Mouse (Mus musculus): ENCODE measurements around the gene 1700015F17Rik. TPM values are rescaled to one million over a fixed set of nuclear protein-coding genes. Genes with fewer than 3 reads are reported as not detected.
A peak's percentile ranks its signal among the peaks of the same experiment; 100 is the strongest.

1700015F17Rik gene
- polyA plus RNA-seq, 1 experiment from 2014 or later = not detected

GRCm38 (mm10) chr5:5411886-5412285 is 67.1 kb downstream of the 1700015F17Rik start:
- no peaks in the 10 kb centered on the region for H3K27me3 ChIP-seq (ENCODE audit: control insufficient read depth, insufficient read depth, low read depth, low read length)
- ATAC-seq (ENCODE audit: low read depth) = 0 out of 2 replicates have a peak, but pooled peaks have one; percentile 31
- 58% methylated on average over 2 of the region's 2 CpGs for WGBS
- H3K27ac ChIP-seq (ENCODE audit: low read length) = no peak overlapping the region
- H3K9ac ChIP-seq (ENCODE audit: low read length) = no peak overlapping the region
- H3K4me2 ChIP-seq (ENCODE audit: low read depth, low read length) = no peak overlapping the region
- H3K9me3 ChIP-seq (ENCODE audit: control insufficient read depth, low read length) = no peaks in the 10 kb centered on the region
- H3K4me1 ChIP-seq (replicated peaks; ENCODE audit: control insufficient read depth, insufficient read depth, low read length) = no peaks in the 10 kb centered on the region; the same call in 1 of the 2 replicates
- H3K4me3 ChIP-seq (ENCODE audit: low read length) = no peak overlapping the region
- H3K36me3 ChIP-seq (ENCODE audit: control insufficient read depth, insufficient read depth, low read length) = no peaks in the 10 kb centered on the region

- no peak overlapping the region for H3K4me2 ChIP-seq (ENCODE audit: low read depth, low read length)
- ATAC-seq (ENCODE audit: low read depth) = no peak
- 72% methylated on average over 4 of the region's 4 CpGs for WGBS
Measured at GRCm38 (mm10) chr5:5401986-5402385, 77.0 kb downstream of the 1700015F17Rik start.

GRCm38 (mm10) chr5:5392786-5393185 is 86.2 kb downstream of the 1700015F17Rik start:
- no peak overlapping the region for H3K4me3 ChIP-seq (ENCODE audit: low read length)
- no peaks in the 10 kb centered on the region for H3K9me3 ChIP-seq (ENCODE audit: control insufficient read depth, low read length)
- H3K9ac ChIP-seq (ENCODE audit: low read length) = no peak overlapping the region
- H3K27me3 ChIP-seq (ENCODE audit: control insufficient read depth, insufficient read depth, low read depth, low read length) = no peaks in the 10 kb centered on the region
- H3K36me3 ChIP-seq (ENCODE audit: control insufficient read depth, insufficient read depth, low read length) = no peaks in the 10 kb centered on the region
- ATAC-seq (ENCODE audit: low read depth) = no peak
- WGBS = 29% methylated on average over 3 of the region's 3 CpGs
- H3K4me1 ChIP-seq (replicated peaks; ENCODE audit: control insufficient read depth, insufficient read depth, low read length) = no peaks in the 10 kb centered on the region
- no peak overlapping the region for H3K4me2 ChIP-seq (ENCODE audit: low read depth, low read length)
- H3K27ac ChIP-seq (ENCODE audit: low read length) = no peak overlapping the region

More at GRCm38 (mm10) chr5:5401986-5402385, 77.0 kb downstream of the 1700015F17Rik start:
- no peaks in the 10 kb centered on the region for H3K36me3 ChIP-seq (ENCODE audit: control insufficient read depth, insufficient read depth, low read length)
- H3K9ac ChIP-seq (ENCODE audit: low read length) = no peak overlapping the region
- H3K4me3 ChIP-seq (ENCODE audit: low read length) = no peak overlapping the region
- no peaks in the 10 kb centered on the region for H3K27me3 ChIP-seq (ENCODE audit: control insufficient read depth, insufficient read depth, low read depth, low read length)
- no peak overlapping the region for H3K27ac ChIP-seq (ENCODE audit: low read length)
- no peaks in the 10 kb centered on the region for H3K9me3 ChIP-seq (ENCODE audit: control insufficient read depth, low read length)
- H3K4me1 ChIP-seq (replicated peaks; ENCODE audit: control insufficient read depth, insufficient read depth, low read length) = no peaks in the 10 kb centered on the region

Other genes starting within 250 kb of the 1700015F17Rik start
- gene Cdk14, start 58.8 kb downstream of the 1700015F17Rik start, polyA plus RNA-seq (2015; fragmentation: Nextera tagmentation; extraction: Ambion mirVana) = 28.6 and 29.1 TPM in 2 replicates
- gene Cldn12, start 35.8 kb upstream of the 1700015F17Rik start, polyA plus RNA-seq (2015; fragmentation: Nextera tagmentation; extraction: Ambion mirVana) = 15.3 and 15.7 TPM in 2 replicates
- 22.0 and 24.3 TPM in 2 replicates for gene Gtpbp10, start 80.4 kb upstream of the 1700015F17Rik start, polyA plus RNA-seq (2015; fragmentation: Nextera tagmentation; extraction: Ambion mirVana)
- gene Gm8773, start 94.7 kb upstream of the 1700015F17Rik start, polyA plus RNA-seq (2015; fragmentation: Nextera tagmentation; extraction: Ambion mirVana) = 0.63 and 0.88 TPM in 2 replicates
- 6.5 and 6.8 TPM in 2 replicates for gene Cfap69, start 185.1 kb upstream of the 1700015F17Rik start, polyA plus RNA-seq (2015; fragmentation: Nextera tagmentation; extraction: Ambion mirVana)
- 3.6 and 4.3 TPM in 2 replicates for gene Steap2, start 215.4 kb upstream of the 1700015F17Rik start, polyA plus RNA-seq (2015; fragmentation: Nextera tagmentation; extraction: Ambion mirVana)